Comparison of ENCODE assay signal across 9 mouse cellular contexts in genomic region chr17:27121266-27121665, GRCm38 (mm10). TPM values are rescaled to one million over a fixed set of nuclear protein-coding genes. Genes with fewer than 3 reads are reported as not detected.
DNase-seq lines count a peak whose midpoint lies in the region; ATAC-seq and TF ChIP-seq lines count a peak whose summit lies in the region.
"Had no signal": no experiment of that assay in that cellular context is flagged by ENCODE, and none has a peak within 500 bp of the region (broad histone marks: within the 10 kb centered on the region; RNA-seq: fewer than 3 reads in every experiment).

No protein-coding gene starts in this region.

- DNase-seq in kidney, adult 18-20 months: no peak
- no peak for DNase-seq in forebrain, embryonic 11.5 days (ENCODE audit: low spot score)
- DNase-seq in urinary bladder, postnatal 14 days (ENCODE audit: low spot score): no peak
- DNase-seq in right cerebral cortex, postnatal 10 days (ENCODE audit: low spot score in 2 of 2): no peak

- H3K27ac ChIP-seq in kidney, embryonic 14.5 days (ENCODE audit: low read depth, low read length): no peak overlapping the region
- no peak overlapping the region for H3K27ac ChIP-seq in ES-Bruce4 (ENCODE audit: insufficient read depth, low read length)
- H3K27ac ChIP-seq in forebrain, embryonic 11.5 days (ENCODE audit: low read depth, low read length): no peak overlapping the region
- H3K27ac ChIP-seq in midbrain, embryonic 13.5 days: peak overlapping the region; percentile 56; the same call in 1 of the 2 replicates

- no peak for TF ChIP-seq POLR2A in ES-Bruce4 (IDR thresholded peaks at IDR 0.05; ENCODE audit: insufficient read depth, low read length)

- H3K9ac ChIP-seq in kidney, embryonic 14.5 days (ENCODE audit: low read depth, low read length): peak overlapping the region; percentile 28; the same call in 1 of the 2 replicates
- no peak overlapping the region for H3K9ac ChIP-seq in ES-Bruce4 (ENCODE audit: low read depth, poor library complexity, severe bottlenecking)
- peak overlapping the region; percentile 12 for H3K9ac ChIP-seq in forebrain, embryonic 11.5 days (ENCODE audit: low read length)
- peak overlapping the region; percentile 32; the same call in 1 of the 2 replicates for H3K9ac ChIP-seq in midbrain, embryonic 13.5 days (replicated peaks)

- no peak overlapping the region for H3K4me3 ChIP-seq in kidney, embryonic 14.5 days (ENCODE audit: low read length)
- H3K4me3 ChIP-seq in ES-Bruce4 (ENCODE audit: low read depth, low read length): peak overlapping the region; percentile 14; the same call in 1 of the 2 replicates
- H3K4me3 ChIP-seq in forebrain, embryonic 11.5 days (ENCODE audit: low read depth, low read length): no peak overlapping the region
- no peak overlapping the region for H3K4me3 ChIP-seq in midbrain, embryonic 13.5 days (replicated peaks)

- no peaks in the 10 kb centered on the region for H3K27me3 ChIP-seq in kidney, embryonic 14.5 days (ENCODE audit: control insufficient read depth, insufficient read depth, low read length)
- no peaks in the 10 kb centered on the region for H3K27me3 ChIP-seq in ES-Bruce4 (ENCODE audit: control insufficient read depth, insufficient read depth, low read length, poor library complexity, severe bottlenecking)
- H3K27me3 ChIP-seq in forebrain, embryonic 11.5 days (ENCODE audit: control insufficient read depth, insufficient read depth, low read length): no peaks in the 10 kb centered on the region
- H3K27me3 ChIP-seq in midbrain, embryonic 13.5 days: peaks cover 4% of the 10 kb centered on the region

- 44% methylated on average over 14 of the region's 14 CpGs for WGBS in kidney, embryonic 14.5 days
- 48% methylated on average over 14 of the region's 14 CpGs for WGBS in forebrain, embryonic 11.5 days
- WGBS in midbrain, embryonic 13.5 days: 24% methylated on average over 14 of the region's 14 CpGs

- peaks cover 10% of the 10 kb centered on the region; the same call in 1 of the 2 replicates for H3K4me1 ChIP-seq in kidney, embryonic 14.5 days (ENCODE audit: control insufficient read depth, insufficient read depth, low read length)
- no peaks in the 10 kb centered on the region for H3K4me1 ChIP-seq in ES-Bruce4 (ENCODE audit: control insufficient read depth, insufficient read depth, low read length)
- peaks cover 7% of the 10 kb centered on the region; the same call in 1 of the 2 replicates for H3K4me1 ChIP-seq in forebrain, embryonic 11.5 days (replicated peaks; ENCODE audit: control insufficient read depth, insufficient read depth, low read length)
- H3K4me1 ChIP-seq in midbrain, embryonic 13.5 days (replicated peaks): peaks cover 32% of the 10 kb centered on the region

- H3K9me3 ChIP-seq in kidney, embryonic 14.5 days (ENCODE audit: control insufficient read depth, low read length): no peaks in the 10 kb centered on the region
- no peaks in the 10 kb centered on the region for H3K9me3 ChIP-seq in ES-Bruce4 (replicated peaks; ENCODE audit: control insufficient read depth, insufficient read depth, low read length, poor library complexity, severe bottlenecking)
- H3K9me3 ChIP-seq in forebrain, embryonic 11.5 days (ENCODE audit: control insufficient read depth, low read length): no peaks in the 10 kb centered on the region
- no peaks in the 10 kb centered on the region for H3K9me3 ChIP-seq in midbrain, embryonic 13.5 days

- no peak for ATAC-seq in kidney, embryonic 14.5 days (ENCODE audit: low FRiP score, low TSS enrichment)
- ATAC-seq in forebrain, embryonic 11.5 days (replicated peaks; ENCODE audit: low FRiP score): no peak
- no peak for ATAC-seq in midbrain, embryonic 13.5 days
- ATAC-seq in activated CD4-positive, CD25-positive, alpha-beta regulatory T cell, adult 4 months: no peak

- no peak for TF ChIP-seq CTCF in ES-Bruce4 (IDR thresholded peaks at IDR 0.05; ENCODE audit: low read depth, low read length)

- no peak overlapping the region for H3K4me2 ChIP-seq in kidney, embryonic 14.5 days (replicated peaks; ENCODE audit: low read depth, low read length)
- H3K4me2 ChIP-seq in forebrain, embryonic 11.5 days (ENCODE audit: low read depth, low read length, severe bottlenecking): no peak overlapping the region
- H3K4me2 ChIP-seq in midbrain, embryonic 13.5 days (replicated peaks): peak overlapping the region; percentile 25; the same call in 1 of the 2 replicates

- peaks cover 57% of the 10 kb centered on the region for H3K36me3 ChIP-seq in kidney, embryonic 14.5 days (ENCODE audit: control insufficient read depth, insufficient read depth, low read length)
- H3K36me3 ChIP-seq in ES-Bruce4 (ENCODE audit: control insufficient read depth, insufficient read depth, low read length, poor library complexity, severe bottlenecking): peaks cover 8% of the 10 kb centered on the region; the same call in 1 of the 2 replicates
- H3K36me3 ChIP-seq in forebrain, embryonic 11.5 days (ENCODE audit: control insufficient read depth, insufficient read depth, low read length): no peaks in the 10 kb centered on the region; the same call in 1 of the 2 replicates
- peaks cover 31% of the 10 kb centered on the region for H3K36me3 ChIP-seq in midbrain, embryonic 13.5 days

- no peak for TF ChIP-seq EP300 in ES-Bruce4 (IDR thresholded peaks at IDR 0.05; ENCODE audit: insufficient read depth, low read depth, low read length)

RNA-seq across cellular contexts. Expression of gene Uqcc2, which starts 12.4 kb away (rescaled TPM):
- 293 and 406 TPM in 2 replicates for polyA plus RNA-seq in kidney, embryonic 14.5 days (2014; fragmentation: Nextera tagmentation; extraction: Ambion mirVana)
- polyA plus RNA-seq in ES-Bruce4 (2011; ENCODE audit: insufficient read depth, insufficient read length, low read depth, missing spikeins): 138 and 155 TPM in 2 replicates
- 330 and 336 TPM in 2 replicates for polyA plus RNA-seq in forebrain, embryonic 11.5 days (2014; fragmentation: Nextera tagmentation; extraction: Ambion mirVana)
- 356 and 378 TPM in 2 replicates for polyA plus RNA-seq in midbrain, embryonic 13.5 days (2015; fragmentation: Nextera tagmentation; extraction: Ambion mirVana)
- 100 to 1,000 TPM; 133 to 145 TPM for polyA plus RNA-seq in activated CD4-positive, CD25-positive, alpha-beta regulatory T cell, adult 4 months (2017; shearing (Covaris generic))

RNA-seq across cellular contexts. Expression of gene Ip6k3, which starts 46.3 kb away (rescaled TPM):
- 0.12 TPM in 1 of 2 replicates, not detected in the other for polyA plus RNA-seq in kidney, embryonic 14.5 days (2014; fragmentation: Nextera tagmentation; extraction: Ambion mirVana)
- polyA plus RNA-seq in ES-Bruce4 (2011; ENCODE audit: insufficient read depth, insufficient read length, low read depth, missing spikeins): not detected in 2 replicates
- 0.08 and 0.19 TPM in 2 replicates for polyA plus RNA-seq in forebrain, embryonic 11.5 days (2014; fragmentation: Nextera tagmentation; extraction: Ambion mirVana)
- 0.22 and 0.46 TPM in 2 replicates for polyA plus RNA-seq in midbrain, embryonic 13.5 days (2015; fragmentation: Nextera tagmentation; extraction: Ambion mirVana)
- polyA plus RNA-seq in activated CD4-positive, CD25-positive, alpha-beta regulatory T cell, adult 4 months (2017; shearing (Covaris generic)): not detected
- polyA plus RNA-seq: liver, adult 2 months had no signal
